Mouse (Mus musculus): Measurements from ENCODE around the gene Celsr1. TPM values are rescaled to one million over a fixed set of nuclear protein-coding genes. Genes with fewer than 3 reads are reported as not detected.

Gene Celsr1
- polyA plus RNA-seq, 1 experiment from 2014 or later = 30.8 TPM

GRCm38 (mm10) chr15:85900801-85901200 lies 132.8 kb downstream of the Celsr1 start:
- in situ Hi-C loops (cut with MboI; ENCODE audit: low pct_unique_long_range_greater_than_20kb) = no loop called here
- ChIA-PET POLR2A (no interaction called here), CTCF (interaction anchor here (1.2 to 1.5 kb wide), 2 partner anchors 9 to 12 kb away, joined by 4 read pairs; no protein-coding TSS in a partner anchor)
- ATAC-seq = no peak
- DNase-seq (ENCODE audit: low read depth, low spot score) = no peak
- H3K27me3 ChIP-seq = no peaks in the 10 kb centered on the region
- TF ChIP-seq CTCF (IDR thresholded peaks at IDR 0.05) = no peak

GRCm38 (mm10) chr15:85900318-85900717 lies 133.3 kb downstream of the Celsr1 start:
- TF ChIP-seq CTCF (IDR thresholded peaks at IDR 0.05) = no peak
- CTCF ChIA-PET = interaction anchor here (1.2 to 1.5 kb wide), 2 partner anchors 10 to 13 kb away, joined by 4 read pairs; no protein-coding TSS in a partner anchor
- POLR2A ChIA-PET = no interaction called here
- in situ Hi-C loops (cut with MboI; ENCODE audit: low pct_unique_long_range_greater_than_20kb) = no loop called here
- ATAC-seq (no peak), DNase-seq (ENCODE audit: low read depth, low spot score) (no peak)
- H3K27me3 ChIP-seq = no peaks in the 10 kb centered on the region

- in situ Hi-C loops (cut with MboI; ENCODE audit: low pct_unique_long_range_greater_than_20kb) = no loop called here
- CTCF ChIA-PET = interaction anchor here (1.5 kb wide), 1 partner anchor 11 kb away, joined by 4 read pairs; no protein-coding TSS in a partner anchor
- H3K27me3 ChIP-seq = no peaks in the 10 kb centered on the region
- DNase-seq (ENCODE audit: low read depth, low spot score) (no peak), ATAC-seq (no peak)
- TF ChIP-seq CTCF (IDR thresholded peaks at IDR 0.05) = no peak
- POLR2A ChIA-PET = no interaction called here
Measured at GRCm38 (mm10) chr15:85899396-85899795, 134.2 kb downstream of the Celsr1 start.

GRCm38 (mm10) chr15:85897113-85897512 lies 136.5 kb downstream of the Celsr1 start:
- ChIA-PET CTCF (interaction anchor here (0.8 to 1.5 kb wide), 3 partner anchors 11 to 145 kb away, joined by 3 to 19 read pairs (median 3); no protein-coding TSS in a partner anchor), POLR2A (no interaction called here)
- TF ChIP-seq CTCF (IDR thresholded peaks at IDR 0.05) = no peak
- DNase-seq (ENCODE audit: low read depth, low spot score) (no peak), ATAC-seq (no peak)
- no peaks in the 10 kb centered on the region for H3K27me3 ChIP-seq
- in situ Hi-C loops (cut with MboI; ENCODE audit: low pct_unique_long_range_greater_than_20kb) = no loop called here

GRCm38 (mm10) chr15:85896284-85896683 lies 137.3 kb downstream of the Celsr1 start:
- no peak for TF ChIP-seq CTCF (IDR thresholded peaks at IDR 0.05)
- no peak for DNase-seq (ENCODE audit: low read depth, low spot score)
- CTCF ChIA-PET = interaction anchor here (0.8 to 1.5 kb wide), 5 partner anchors 9 to 146 kb away, joined by 3 to 19 read pairs (median 7); no protein-coding TSS in a partner anchor
- in situ Hi-C loops (cut with MboI; ENCODE audit: low pct_unique_long_range_greater_than_20kb) = no loop called here
- POLR2A ChIA-PET = interaction anchor here (0.6 kb wide), 1 partner anchor 142 kb away, joined by 3 read pairs; no protein-coding TSS in a partner anchor
- H3K27me3 ChIP-seq = no peaks in the 10 kb centered on the region
- no peak for ATAC-seq

GRCm38 (mm10) chr15:85893871-85894270 lies 139.7 kb downstream of the Celsr1 start:
- in situ Hi-C loops (cut with MboI; ENCODE audit: low pct_unique_long_range_greater_than_20kb) = no loop called here
- CTCF ChIA-PET = interaction anchor here (0.8 to 2.0 kb wide), 4 partner anchors 10 to 161 kb away, joined by 3 to 6 read pairs (median 3); no protein-coding TSS in a partner anchor
- no peak for DNase-seq (ENCODE audit: low read depth, low spot score)

GRCm38 (mm10) chr15:85892498-85893118 lies 141.0 kb downstream of the Celsr1 start:
- in situ Hi-C loops (cut with MboI; ENCODE audit: low pct_unique_long_range_greater_than_20kb) = no loop called here
- ATAC-seq (no peak), DNase-seq (ENCODE audit: low read depth, low spot score) (no peak)
- no peak for TF ChIP-seq CTCF (IDR thresholded peaks at IDR 0.05)
- no peaks in the 10 kb centered on the region for H3K27me3 ChIP-seq
- CTCF ChIA-PET = interaction anchor here (0.9 to 2.0 kb wide), 2 partner anchors 11 to 21 kb away, joined by 3 to 6 read pairs; no protein-coding TSS in a partner anchor
- POLR2A ChIA-PET = no interaction called here

More at GRCm38 (mm10) chr15:85893871-85894270, 139.7 kb downstream of the Celsr1 start:
- H3K27me3 ChIP-seq = no peaks in the 10 kb centered on the region
- no peak for TF ChIP-seq CTCF (IDR thresholded peaks at IDR 0.05)
- POLR2A ChIA-PET = no interaction called here
- peak; percentile 42 for ATAC-seq

- no peak for TF ChIP-seq CTCF (IDR thresholded peaks at IDR 0.05)
- ATAC-seq = no peak
- POLR2A ChIA-PET = no interaction called here
- in situ Hi-C loops (cut with MboI; ENCODE audit: low pct_unique_long_range_greater_than_20kb) = no loop called here
- CTCF ChIA-PET = interaction anchor here (2.0 kb wide), 1 partner anchor 22 kb away, joined by 6 read pairs; no protein-coding TSS in a partner anchor
- no peak for DNase-seq (ENCODE audit: low read depth, low spot score)
- no peaks in the 10 kb centered on the region for H3K27me3 ChIP-seq
Measured at GRCm38 (mm10) chr15:85891971-85892370, 141.6 kb downstream of the Celsr1 start.

- CTCF ChIA-PET = no interaction called here
- no peak for ATAC-seq
- TF ChIP-seq CTCF (IDR thresholded peaks at IDR 0.05) = no peak
- POLR2A ChIA-PET = no interaction called here
- DNase-seq (ENCODE audit: low read depth, low spot score) = no peak
- in situ Hi-C loops (cut with MboI; ENCODE audit: low pct_unique_long_range_greater_than_20kb) = no loop called here
- H3K27me3 ChIP-seq = no peaks in the 10 kb centered on the region
Measured at GRCm38 (mm10) chr15:85889235-85889634, 144.3 kb downstream of the Celsr1 start.

- TF ChIP-seq CTCF (IDR thresholded peaks at IDR 0.05) = no peak
- DNase-seq (ENCODE audit: low read depth, low spot score) (no peak), ATAC-seq (no peak)
- no peaks in the 10 kb centered on the region for H3K27me3 ChIP-seq
- ChIA-PET CTCF (no interaction called here), POLR2A (no interaction called here)
- in situ Hi-C loops (cut with MboI; ENCODE audit: low pct_unique_long_range_greater_than_20kb) = no loop called here
Measured at GRCm38 (mm10) chr15:85885606-85886005, 148.0 kb downstream of the Celsr1 start.

- ATAC-seq (no peak), DNase-seq (ENCODE audit: low read depth, low spot score) (no peak)
- no peaks in the 10 kb centered on the region for H3K27me3 ChIP-seq
- in situ Hi-C loops (cut with MboI; ENCODE audit: low pct_unique_long_range_greater_than_20kb) = no loop called here
- POLR2A ChIA-PET = interaction anchor here (0.9 to 1.4 kb wide), 2 partner anchors 20 to 157 kb away, joined by 3 read pairs; partner anchors contain the start of gene Gtse1
- CTCF ChIA-PET = interaction anchor here (0.8 to 1.0 kb wide), 3 partner anchors 12 to 175 kb away, joined by 3 to 4 read pairs (median 3); no protein-coding TSS in a partner anchor
- no peak for TF ChIP-seq CTCF (IDR thresholded peaks at IDR 0.05)
Measured at GRCm38 (mm10) chr15:85879498-85879895, 154.1 kb downstream of the Celsr1 start.

Measured in Patski (cell line).